Mouse (Mus musculus): ENCODE measurements at regions not wholly inside any gene's neighbourhood (a gene's known extent, or its start where the extent isn't known, plus 50 kb on each side); places are given as distances from the start of the nearest gene placed in this dataset.

DNA sequence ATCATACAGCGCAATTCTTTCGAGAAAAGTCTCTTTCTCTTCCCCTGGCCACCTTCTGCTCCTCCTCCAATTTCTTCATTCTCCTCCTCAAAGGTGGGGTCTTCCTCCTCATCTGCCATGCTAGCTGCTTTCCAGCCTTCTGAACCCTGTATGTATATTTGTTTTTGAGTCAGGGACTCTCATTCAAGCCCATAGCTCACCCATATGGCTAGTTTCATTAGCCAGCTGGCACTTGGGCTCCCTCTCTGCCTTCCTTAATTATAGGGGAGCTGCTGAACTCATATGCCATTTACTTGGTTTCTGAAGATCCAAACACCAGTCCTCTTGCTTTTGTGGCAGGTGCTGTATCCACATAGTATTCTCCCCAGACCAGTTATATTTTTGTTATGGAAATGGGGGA is 160.8 kb upstream of the Otx2 start:
- TF ChIP-seq CEBPB (IDR thresholded peaks at IDR 0.05; ENCODE audit: insufficient read depth, poor library complexity, severe bottlenecking) (no peak), POLR2A (IDR thresholded peaks at IDR 0.05; ENCODE audit: insufficient read length, low read depth) (no peak), MYOG (IDR thresholded peaks at IDR 0.05; ENCODE audit: control insufficient read depth in 1 of 3, insufficient read depth in 1 of 3, insufficient read length in 2 of 3, low read depth in 2 of 3) (no peak), E2F4 (IDR thresholded peaks at IDR 0.05; ENCODE audit: insufficient read depth) (no peak), SRF (IDR thresholded peaks at IDR 0.05; ENCODE audit: control insufficient read depth, insufficient read length, low read depth) (no peak), MAX (IDR thresholded peaks at IDR 0.05; ENCODE audit: low read depth) (no peak), REST (IDR thresholded peaks at IDR 0.05; ENCODE audit: insufficient read depth, insufficient read length) (no peak), TCF3 (IDR thresholded peaks at IDR 0.05; ENCODE audit: insufficient read length, low read depth) (no peak), USF1 (IDR thresholded peaks at IDR 0.05; ENCODE audit: low read depth) (no peak), MYOD1 (IDR thresholded peaks at IDR 0.05; ENCODE audit: control insufficient read depth in 1 of 3, insufficient read length in 2 of 3, low read depth in 2 of 3) (no peak)
